Mouse (Mus musculus) heart, postnatal 4 days (tissue): ENCODE data around the gene Elavl2. TPM values are rescaled to one million over a fixed set of nuclear protein-coding genes. Genes with fewer than 3 reads are reported as not detected.

Experiments
- DNase-seq: peaks from one replicate; pipeline ENCODE4 v3.0.0; 2021
- microRNA-seq, 2 experiments: library from miRNA; unstranded; fragments of <30 nt; microRNA quantifications; one replicate each; pipeline ENCODE4 v1.2.0; 2021 to 2022
- total RNA-seq, 2 experiments: library from RNA; stranded (reverse); gene quantifications; 2 replicates each; pipeline ENCODE4 v1.2.3; 2021

Gene Elavl2
- total RNA-seq, 2 experiments from 2014 or later, result 2.3 to 2.7 TPM

DNA sequence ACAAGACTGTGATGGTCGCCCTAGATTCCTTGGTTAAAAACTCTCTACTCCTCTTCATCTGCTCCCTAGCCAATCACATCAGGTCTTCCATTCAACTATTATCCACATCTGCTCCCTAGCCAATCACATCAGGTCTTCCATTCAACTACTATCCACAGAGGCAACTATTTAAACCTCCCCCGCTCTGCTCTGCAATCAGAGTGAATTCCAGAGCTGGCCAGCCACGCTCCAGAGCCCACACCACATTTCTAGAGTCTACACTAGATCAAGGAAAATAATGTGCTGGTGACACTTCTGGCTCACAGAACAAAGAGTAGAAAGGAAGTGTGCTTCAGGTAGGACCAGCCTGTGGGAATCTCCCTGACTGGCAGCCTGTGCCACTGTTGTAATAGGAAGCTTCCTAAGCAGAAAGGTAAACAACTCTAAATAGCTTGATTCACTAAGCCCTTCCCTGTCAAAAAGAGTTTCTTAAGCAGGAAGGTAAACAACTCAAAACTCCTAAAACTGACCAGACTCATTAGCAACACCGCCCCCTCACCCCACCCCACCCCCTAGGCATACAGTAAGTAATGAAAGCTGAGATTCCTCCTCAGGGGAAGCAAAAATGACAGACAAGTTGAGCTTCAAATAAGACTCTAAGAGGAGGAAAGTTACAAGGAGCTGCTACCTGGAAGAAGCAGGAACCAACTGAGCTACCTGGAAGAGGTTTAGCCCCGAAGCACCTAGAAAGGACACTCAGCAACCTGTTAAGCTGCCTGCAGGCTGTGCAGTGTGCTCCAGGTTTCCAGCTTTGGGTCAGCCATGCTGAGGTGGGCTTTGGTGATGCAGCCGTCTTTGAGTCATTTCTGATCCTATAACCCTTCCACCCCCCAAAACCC lies 191.9 kb downstream of the Elavl2 start:
- no peak for DNase-seq

Small RNAs within 50 kb of the gene (microRNA-seq; reads per million reads assigned to microRNA genes)
- gene Mir6402, result 0 reads per million in 2 experiments
